Mouse (Mus musculus) spleen, adult 2 months (tissue): ENCODE results near the gene Dars2. TPM values are rescaled to one million over a fixed set of nuclear protein-coding genes. Genes with fewer than 3 reads are reported as not detected.
"Not testable (repeated sequence)": the region's sequence is repeated elsewhere in the genome, so short reads cannot be mapped to it uniquely, and the experiment has no call there.

ENCODE experiments used
- DNase-seq, 2 experiments: peaks; one replicate each; pipeline versions ENCODE4 v3.0.0 to v3.0.0-alpha.2; 2012 to 2021; ENCODE audit warnings: low spot score in 2 of 2, low read depth in 1 of 2
- H3K27ac ChIP-seq: fragments of 200-500 bp; 2 replicates; pipeline ENCODE4 v1.5.1; 2012; ENCODE audit warnings: low read length, inconsistent platforms; ENCODE audit not compliant: insufficient read depth
- H3K27me3 ChIP-seq: fragments of 200-500 bp; 2 replicates; pipeline ENCODE4 v1.6.1; 2012; ENCODE audit warnings: mild to moderate bottlenecking, moderate library complexity, low read length, inconsistent platforms; ENCODE audit not compliant: control insufficient read depth, insufficient read depth
- H3K36me3 ChIP-seq: fragments of 200-500 bp; 2 replicates; pipeline ENCODE4 v1.6.1; 2012; ENCODE audit warnings: mild to moderate bottlenecking, low read length, inconsistent platforms; ENCODE audit not compliant: control insufficient read depth, insufficient read depth
- H3K4me1 ChIP-seq: fragments of 200-500 bp; 2 replicates; pipeline ENCODE4 v1.6.1; 2011; ENCODE audit warnings: inconsistent platforms; ENCODE audit not compliant: control insufficient read depth, insufficient read depth, insufficient read length
- H3K4me3 ChIP-seq: fragments of 200-500 bp; 2 replicates; pipeline ENCODE4 v1.5.1; 2011; ENCODE audit warnings: mild to moderate bottlenecking, inconsistent platforms; ENCODE audit not compliant: insufficient read depth, insufficient read length; ENCODE audit errors: extremely low read depth
- CTCF ChIP-seq: fragments of 200-500 bp; IDR thresholded peaks from 2 replicates; pipeline ENCODE4 v1.5.1; 2011; ENCODE audit warnings: mild to moderate bottlenecking, inconsistent platforms; ENCODE audit not compliant: insufficient read depth, insufficient read length, insufficient replicate concordance; ENCODE audit errors: extremely low read depth
- POLR2A ChIP-seq: fragments of 200-500 bp; IDR thresholded peaks from 2 replicates; pipeline ENCODE4 v1.6.1; 2011; ENCODE audit warnings: low read depth, low read length, inconsistent platforms
- WGBS: fragments of 180-500 bp; shearing (Covaris S2); methylation state at CpG from one replicate; pipeline ENCODE4 v1.1.7; 2018; 5-methylcytosine and 5-hydroxymethylcytosine counted together
- polyA plus RNA-seq: library from polyadenylated mRNA; depleted of rRNA; stranded (reverse); fragments of >200 nt; gene quantifications from 2 replicates; pipeline ENCODE4 v1.2.3, GENCODE M21; 2012

Dars2 gene
- polyA plus RNA-seq, 1 experiment: 6.5 TPM

- Histone ChIP-seq H3K27ac (no peak overlapping the region), H3K4me1 (peaks cover 2% of the 10 kb centered on the region; the same call in 1 of the 2 replicates), H3K27me3 (no peaks in the 10 kb centered on the region), H3K36me3 (peaks cover 1% of the 10 kb centered on the region), H3K4me3 (no peak overlapping the region)
- no peak for DNase-seq
- TF ChIP-seq POLR2A (no peak), CTCF (no peak)
- 70% methylated on average over 3 of the region's 3 CpGs for WGBS
These were observed 40.4 kb downstream of the Dars2 start for GRCm38 (mm10) chr1:161030058-161030457.

- not testable (repeated sequence) for H3K27me3 ChIP-seq, H3K4me3 ChIP-seq, H3K36me3 ChIP-seq, H3K4me1 ChIP-seq, DNase-seq, H3K27ac ChIP-seq
- 71% methylated on average over 1 of the region's 1 CpGs for WGBS
These were observed 42.0 kb downstream of the Dars2 start for GRCm38 (mm10) chr1:161028427-161028826.

DNA sequence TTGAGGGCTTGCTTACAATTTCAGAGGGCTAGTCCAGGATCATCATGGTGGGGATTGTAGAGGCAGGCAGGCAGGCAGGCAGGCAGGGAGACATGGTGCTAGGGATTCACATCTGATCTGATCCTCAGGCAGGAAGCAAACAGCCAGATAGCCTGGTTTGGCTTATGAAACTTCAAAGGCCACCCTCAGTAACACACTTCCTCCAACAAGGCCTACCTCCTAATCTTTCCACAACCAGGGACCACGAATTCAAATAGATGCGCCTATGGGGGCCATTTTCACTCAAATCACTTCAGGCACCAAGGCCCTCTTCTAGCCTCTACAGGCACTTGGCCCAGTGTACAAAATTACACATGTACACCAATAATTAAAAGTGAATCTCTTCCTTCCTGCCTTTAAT, 43.3 kb downstream of the Dars2 start:
- Histone ChIP-seq H3K4me1 (peaks cover 2% of the 10 kb centered on the region; the same call in 1 of the 2 replicates), H3K27me3 (no peaks in the 10 kb centered on the region), H3K4me3 (no peak overlapping the region), H3K27ac (no peak overlapping the region), H3K36me3 (peaks cover 1% of the 10 kb centered on the region)
- WGBS: 59% methylated on average over 2 of the region's 2 CpGs
- TF ChIP-seq POLR2A (no peak), CTCF (no peak)
- no peak for DNase-seq

- TF ChIP-seq CTCF: no peak
- no peak for TF ChIP-seq POLR2A
- no peaks in the 10 kb centered on the region for H3K27me3 ChIP-seq
- DNase-seq: no peak
- no peaks in the 10 kb centered on the region; the same call in none of the 2 replicates for H3K36me3 ChIP-seq
- H3K27ac ChIP-seq: no peak overlapping the region
- 85% methylated on average over 5 of the region's 5 CpGs for WGBS
- H3K4me1 ChIP-seq: peaks cover 2% of the 10 kb centered on the region; the same call in 1 of the 2 replicates
- no peak overlapping the region for H3K4me3 ChIP-seq
These were observed 44.8 kb downstream of the Dars2 start for GRCm38 (mm10) chr1:161025410-161026210.

DNA sequence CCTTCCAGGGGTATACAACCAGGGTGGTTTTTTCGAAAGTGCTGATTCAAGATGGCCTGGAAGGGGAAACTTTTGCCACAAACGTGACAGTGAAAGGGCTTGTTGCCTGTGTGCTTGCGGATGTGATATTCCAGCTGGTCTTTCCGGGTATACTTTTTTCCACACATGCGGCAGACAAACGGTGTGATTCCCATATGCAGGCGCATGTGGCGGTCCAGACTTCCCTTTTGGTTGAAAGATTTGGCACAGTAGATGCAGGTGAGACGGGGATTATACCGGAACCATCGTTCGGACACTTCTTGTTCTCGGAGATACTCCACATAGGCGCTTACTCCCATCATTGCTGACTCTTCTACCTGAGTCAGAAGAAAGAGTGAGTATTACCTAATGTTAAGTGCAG, 50.4 kb downstream of the Dars2 start:
- Histone ChIP-seq H3K27me3 (no peaks in the 10 kb centered on the region), H3K4me3 (no peak overlapping the region), H3K4me1 (no peaks in the 10 kb centered on the region; the same call in 1 of the 2 replicates), H3K27ac (no peak overlapping the region), H3K36me3 (peaks cover 13% of the 10 kb centered on the region)
- 95% methylated on average over 14 of the region's 14 CpGs for WGBS
- TF ChIP-seq POLR2A (no peak), CTCF (no peak)
- DNase-seq: no peak

DNA sequence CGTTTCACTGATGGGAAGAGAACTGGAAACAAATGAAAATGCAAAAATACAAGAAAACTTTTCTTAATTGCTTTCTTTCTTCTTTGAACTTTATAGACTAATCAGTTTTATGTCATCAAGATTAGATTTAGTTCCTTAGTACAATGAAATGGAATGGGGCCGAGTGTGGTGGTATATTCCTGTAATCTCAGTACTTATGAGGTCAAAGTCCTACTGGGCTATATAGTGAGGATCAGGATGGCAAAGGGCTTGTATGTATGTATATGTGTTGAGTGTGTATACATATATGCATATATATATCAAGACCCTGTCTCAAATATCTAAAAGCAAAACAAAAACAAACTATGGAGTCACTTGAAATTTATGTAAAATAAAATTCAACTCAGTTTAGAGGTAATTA, 54.1 kb downstream of the Dars2 start:
- Histone ChIP-seq H3K27ac (no peak overlapping the region), H3K4me1 (no peaks in the 10 kb centered on the region; the same call in 1 of the 2 replicates), H3K4me3 (no peak overlapping the region), H3K27me3 (no peaks in the 10 kb centered on the region), H3K36me3 (peaks cover 18% of the 10 kb centered on the region)
- TF ChIP-seq CTCF (no peak), POLR2A (no peak)
- 86% methylated on average over 2 of the region's 2 CpGs for WGBS
- no peak for DNase-seq

DNA sequence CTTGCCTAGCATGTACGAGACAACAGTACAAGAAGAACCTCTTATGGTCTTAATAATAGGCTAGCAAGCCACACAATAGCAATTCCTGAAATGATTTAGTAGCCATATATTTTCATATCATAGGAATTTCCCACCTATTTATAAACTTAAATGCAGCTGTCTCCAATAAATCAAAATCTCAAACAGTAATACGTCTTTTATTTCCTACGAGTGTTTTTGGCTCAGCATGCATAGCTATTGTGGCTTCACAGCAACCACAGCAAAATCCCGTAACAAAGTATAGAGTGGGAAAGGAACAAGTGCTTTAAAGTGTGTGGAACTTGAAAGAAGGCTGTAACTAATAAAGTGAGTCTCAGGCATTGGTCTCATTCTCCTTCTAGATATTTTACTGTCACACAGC, 60.0 kb downstream of the Dars2 start:
- no peak for TF ChIP-seq POLR2A
- no peak for TF ChIP-seq CTCF
- DNase-seq: no peak
- H3K27ac ChIP-seq: no peak overlapping the region
- WGBS: 89% methylated on average over 4 of the region's 4 CpGs
- H3K4me3 ChIP-seq: no peak overlapping the region
- H3K36me3 ChIP-seq: peaks cover 5% of the 10 kb centered on the region
- no peaks in the 10 kb centered on the region for H3K27me3 ChIP-seq
- no peaks in the 10 kb centered on the region for H3K4me1 ChIP-seq
